Mouse (Mus musculus): ENCODE measurements around the gene Gsk3b. TPM values are rescaled to one million over a fixed set of nuclear protein-coding genes. Genes with fewer than 3 reads are reported as not detected.

The Gsk3b gene
- total RNA-seq (2023): 77.3 and 99.9 TPM in 2 replicates

GRCm38 (mm10) chr16:38088629-38089446 is at the start of gene Gsk3b:
TSS of gene Gsk3b (plus strand) at chr16:38089001.

DNA sequence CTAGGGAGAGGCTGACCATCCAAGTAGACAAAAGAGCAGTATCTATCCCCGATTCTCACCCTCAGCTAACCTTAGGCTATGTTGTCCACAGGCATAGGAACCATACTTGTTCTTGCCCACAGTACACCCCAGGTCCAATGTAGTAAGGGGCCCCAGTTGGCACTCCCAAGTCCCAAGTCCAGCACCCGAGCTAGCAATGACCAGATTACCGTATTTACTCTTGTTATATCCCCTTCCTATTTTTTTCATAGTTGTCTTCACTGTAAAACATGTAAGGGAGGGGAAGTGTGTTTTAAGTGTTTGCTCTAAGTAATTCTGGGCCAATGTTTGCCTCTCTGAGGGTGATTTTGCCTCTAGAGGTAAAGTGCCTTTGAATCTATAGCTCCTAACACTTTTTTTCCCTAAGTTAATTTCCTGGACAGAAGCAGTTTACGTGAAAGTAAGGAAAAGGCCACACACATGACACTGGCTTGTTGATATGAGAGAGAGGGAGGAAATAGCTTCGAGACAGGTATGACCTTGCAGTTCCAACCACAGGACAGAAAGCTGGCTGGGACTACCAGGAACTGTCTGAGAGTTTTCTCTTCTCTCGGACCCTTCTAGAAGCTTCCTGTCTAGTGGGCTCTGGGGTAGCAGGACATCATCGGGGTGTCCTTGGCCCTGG is 206.0 kb downstream of the Gsk3b start, which contains the start of gene Nr1i2:
TSS of gene Nr1i2 (minus strand) at position 140 of the 664 bp plus-strand sequence.

Other genes starting within 250 kb of the Gsk3b start
- gene Gm36028, start 227.9 kb upstream of the Gsk3b start, total RNA-seq (2023): not detected in 2 replicates
- gene Lrrc58, start 220.6 kb upstream of the Gsk3b start, total RNA-seq (2023): 22.0 and 30.0 TPM in 2 replicates
- not detected in 2 replicates for gene Gpr156, start 172.5 kb upstream of the Gsk3b start, total RNA-seq (2023)
- gene Nr1i2, start 205.8 kb downstream of the Gsk3b start, total RNA-seq (2023): not detected in 2 replicates

Data from neutrophil, adult 65 days (primary cell).